Mouse (Mus musculus): ENCODE results near the gene Zfp575.
A peak's percentile ranks its signal among the peaks of the same experiment; 100 is the strongest.

The Zfp575 gene

DNA sequence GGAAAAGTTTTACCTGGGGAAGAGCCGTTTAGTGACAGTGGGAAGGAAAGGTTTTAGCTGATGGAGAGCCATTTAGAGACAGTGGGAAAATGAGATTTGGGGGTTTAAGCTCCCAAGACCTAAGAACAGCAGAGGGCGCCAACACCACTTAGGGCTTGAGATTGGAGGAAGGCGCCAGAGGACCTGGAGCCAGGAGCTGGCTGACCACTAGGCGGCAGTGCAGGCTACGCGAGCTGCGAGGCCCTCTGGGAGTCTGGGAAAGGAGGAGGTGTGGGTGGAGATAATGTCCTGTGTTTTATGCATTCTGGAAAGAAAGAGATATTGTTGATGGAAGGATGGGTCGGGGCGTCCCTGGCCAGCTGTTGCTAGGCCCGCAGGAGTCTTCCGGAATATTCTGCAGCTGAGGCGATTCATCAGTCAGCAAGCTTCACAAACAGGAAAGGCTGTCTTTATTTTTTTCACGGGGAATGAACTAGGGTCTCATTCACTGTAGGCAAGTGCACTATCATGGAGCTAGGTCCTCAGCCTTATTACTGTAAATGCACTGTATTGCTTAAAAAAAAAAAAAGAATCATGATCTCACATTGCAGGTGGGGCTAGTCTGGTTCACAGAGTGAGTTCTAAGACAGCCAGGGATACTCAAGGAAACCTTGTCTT is 13.6 kb upstream of the Zfp575 start:
- peak; percentile 99 for DNase-seq

DNA sequence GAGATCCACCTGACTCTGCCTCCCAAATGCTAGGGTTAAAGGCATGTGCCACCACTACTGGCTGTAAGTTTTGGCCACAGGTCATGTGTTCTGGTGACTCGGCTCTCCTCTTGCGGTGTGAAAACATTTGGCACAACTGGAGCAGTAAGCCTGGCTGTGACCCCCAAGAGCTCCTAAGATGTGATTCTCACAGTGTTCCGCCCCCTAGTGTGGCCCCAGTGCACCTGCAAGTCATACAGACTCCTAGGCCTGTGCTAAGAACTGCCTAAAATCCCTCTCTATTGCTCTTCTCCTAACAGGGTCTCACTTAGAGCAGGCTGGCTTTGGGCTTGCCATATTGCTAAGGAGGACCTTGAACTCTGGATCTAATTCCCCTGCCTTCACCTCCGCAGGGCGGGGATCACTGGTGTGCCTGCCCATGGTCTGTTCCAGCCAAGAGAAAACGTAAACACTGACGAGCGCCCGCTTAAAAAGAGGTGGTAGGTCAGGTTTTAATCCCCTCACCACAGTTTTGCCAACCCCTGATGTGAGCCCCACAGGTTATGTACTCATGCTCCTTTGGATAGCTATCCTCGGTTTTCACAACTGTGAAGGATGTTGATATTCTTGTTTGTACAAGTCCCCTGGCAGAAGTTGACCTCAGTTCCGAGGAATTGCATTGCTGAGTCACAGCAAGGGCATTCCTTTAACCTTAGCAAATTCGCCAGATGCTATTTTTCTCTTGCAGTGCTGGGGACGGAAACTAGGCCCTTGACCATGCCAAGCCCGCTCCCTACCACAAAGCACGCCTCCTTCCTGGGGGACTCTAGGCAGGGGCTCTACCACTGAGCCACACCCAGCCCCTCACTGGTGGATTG is 12.0 kb upstream of the Zfp575 start:
- DNase-seq = no peak

DNA sequence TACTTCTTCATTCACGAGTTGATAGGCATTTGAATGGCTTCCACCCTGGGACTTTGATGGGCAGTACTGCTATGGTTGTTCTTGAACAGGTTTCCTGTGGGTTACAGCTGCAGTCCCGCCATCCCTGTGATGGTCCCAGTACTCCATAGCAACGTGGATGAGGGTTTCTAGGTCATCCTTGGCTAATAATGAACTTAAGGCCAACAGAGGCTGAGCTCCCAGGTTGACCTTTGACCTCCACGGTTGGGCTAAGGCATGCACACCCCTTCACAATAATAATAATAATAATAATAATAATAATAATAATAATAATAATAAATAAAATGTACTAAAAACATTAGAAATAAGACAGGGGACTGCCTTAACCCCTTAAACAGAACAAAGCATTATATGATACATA is 10.7 kb upstream of the Zfp575 start:
- DNase-seq = no peak

DNA sequence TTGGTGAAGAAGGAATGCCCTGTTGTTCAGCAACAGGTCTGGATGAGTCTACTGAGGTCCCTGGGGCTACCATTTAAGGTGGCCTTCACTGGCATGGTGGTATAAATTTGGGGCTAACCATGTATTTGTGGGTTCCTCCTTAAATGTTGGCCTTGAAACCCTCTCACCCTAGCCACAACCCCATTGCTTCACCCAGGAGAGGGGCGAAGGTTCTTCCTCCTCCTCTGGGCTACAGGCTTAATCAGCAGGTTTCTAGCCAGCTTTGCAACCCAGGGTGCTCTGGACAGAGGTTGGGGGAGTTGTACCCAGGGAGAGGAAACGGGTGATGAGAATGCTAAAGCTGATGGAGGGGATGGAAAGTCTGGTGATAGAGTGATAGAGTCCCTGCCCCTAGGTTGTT is 8.0 kb upstream of the Zfp575 start:
- DNase-seq = no peak

DNA sequence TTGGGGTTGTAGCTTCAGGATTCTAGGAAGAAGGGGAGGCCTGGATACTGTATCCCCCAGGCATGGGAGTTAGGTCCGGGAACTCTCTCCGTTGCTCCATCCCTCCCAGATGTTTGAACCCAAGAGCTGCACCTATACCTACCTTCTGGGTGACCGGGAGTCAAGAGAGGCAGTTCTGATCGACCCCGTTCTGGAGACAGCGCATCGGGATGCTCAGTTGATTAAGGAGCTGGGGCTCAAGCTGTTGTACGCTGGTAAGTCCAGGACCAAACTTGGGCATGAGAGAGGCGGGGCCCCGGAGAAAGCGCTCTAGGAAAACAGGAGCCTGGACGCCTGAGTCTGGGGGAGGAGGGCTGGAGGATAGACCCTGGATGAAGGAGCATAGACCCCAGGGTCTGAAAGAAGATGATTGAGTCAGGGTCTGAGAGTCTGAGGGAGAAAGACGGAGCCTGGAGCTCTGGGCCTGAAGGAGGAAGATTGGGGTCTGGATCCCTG is 6.9 kb upstream of the Zfp575 start:
- DNase-seq = peak; percentile 32

DNA sequence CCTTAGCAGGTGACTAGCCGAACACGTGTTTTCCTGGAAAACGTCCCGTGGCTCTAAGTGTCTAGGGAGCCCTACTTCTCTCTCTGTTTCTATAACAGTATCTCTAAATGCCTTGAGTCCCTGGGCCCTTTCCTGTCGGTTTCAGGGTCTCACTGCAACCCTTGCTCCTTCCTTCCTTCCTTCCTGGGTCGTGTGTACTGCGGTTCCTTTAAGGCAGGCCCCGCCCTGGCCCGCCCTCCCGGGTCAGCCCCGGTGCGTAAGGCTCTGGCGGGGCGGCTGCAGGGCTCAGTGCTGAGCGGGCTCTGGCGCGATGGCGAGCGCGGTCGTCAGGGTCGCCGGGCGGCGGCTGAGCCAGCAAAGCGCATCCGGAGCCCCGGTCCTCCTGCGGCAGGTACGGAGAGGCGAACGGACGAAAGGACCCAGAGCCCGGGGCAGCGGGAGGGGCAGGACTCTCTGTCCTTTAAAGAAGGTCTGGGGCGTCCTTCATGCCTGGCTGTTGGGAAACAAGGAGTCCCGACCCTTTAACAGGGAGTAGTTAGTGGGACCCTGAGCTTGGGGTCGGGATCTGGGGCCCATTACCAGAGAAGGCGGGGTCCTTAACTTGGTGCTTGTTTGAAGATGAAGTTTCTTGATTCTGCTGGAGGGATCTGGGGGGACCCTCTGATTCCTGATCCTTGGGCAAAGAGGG is 6.3 kb upstream of the Zfp575 start:
- peak; percentile 87 for DNase-seq

DNA sequence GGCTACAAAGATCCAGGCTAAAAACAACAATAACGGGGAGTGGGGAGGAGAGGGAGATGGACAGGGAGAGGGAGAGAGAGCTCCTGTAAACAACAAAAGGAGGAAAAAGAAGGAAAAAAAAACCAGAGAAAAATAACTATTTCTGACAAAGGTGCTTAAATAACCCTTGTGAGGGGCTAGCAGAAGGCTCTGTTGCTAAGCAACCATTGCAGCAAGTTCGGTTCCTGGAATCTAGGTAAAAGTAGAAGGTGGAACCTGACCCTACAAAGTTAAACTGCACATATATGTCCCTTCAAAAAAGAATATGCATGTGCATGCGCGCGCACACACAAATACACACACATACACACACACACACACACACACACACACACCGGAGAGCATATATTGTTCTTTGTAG is 5.3 kb upstream of the Zfp575 start:
- no peak for DNase-seq

DNA sequence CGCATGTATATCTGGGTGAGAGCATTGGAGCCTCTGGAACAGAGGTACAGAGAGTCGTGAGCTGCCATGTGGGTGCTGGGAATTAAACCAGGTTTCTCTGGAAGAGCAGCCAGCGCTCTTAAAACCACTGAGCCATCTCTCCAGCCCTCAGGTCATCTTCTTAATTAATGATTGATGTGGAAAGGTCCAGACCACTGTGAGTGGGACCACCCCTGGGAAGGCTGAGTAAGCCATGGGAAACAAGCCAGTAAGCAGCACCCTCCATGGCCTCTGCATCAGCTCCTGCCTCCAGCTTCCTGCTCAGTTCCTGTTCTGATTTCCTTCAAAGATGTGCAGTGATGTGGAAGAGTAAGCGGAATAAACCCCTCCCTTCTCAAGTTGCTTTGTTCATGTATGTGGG is 4.7 kb upstream of the Zfp575 start:
- no peak for DNase-seq

DNA sequence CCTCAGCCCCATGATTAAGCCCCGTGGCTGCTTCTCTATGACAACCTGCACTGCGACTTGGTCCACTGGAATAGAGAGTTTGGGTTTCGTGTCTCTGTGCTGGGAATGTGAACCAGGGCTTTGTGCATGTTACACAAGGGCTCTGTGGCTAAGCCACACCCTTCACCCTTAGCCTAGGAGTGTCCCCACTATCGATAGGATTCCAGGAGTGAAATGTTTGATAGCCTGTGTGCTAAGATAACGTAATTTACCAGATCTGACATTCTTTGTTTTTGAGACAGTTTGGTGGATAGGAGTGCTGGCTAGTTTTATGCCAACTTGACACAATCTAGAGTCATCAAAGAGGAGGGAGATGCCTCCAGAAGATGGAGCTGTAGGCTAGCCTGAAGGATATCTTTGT is 4.3 kb upstream of the Zfp575 start:
- no peak for DNase-seq

DNA sequence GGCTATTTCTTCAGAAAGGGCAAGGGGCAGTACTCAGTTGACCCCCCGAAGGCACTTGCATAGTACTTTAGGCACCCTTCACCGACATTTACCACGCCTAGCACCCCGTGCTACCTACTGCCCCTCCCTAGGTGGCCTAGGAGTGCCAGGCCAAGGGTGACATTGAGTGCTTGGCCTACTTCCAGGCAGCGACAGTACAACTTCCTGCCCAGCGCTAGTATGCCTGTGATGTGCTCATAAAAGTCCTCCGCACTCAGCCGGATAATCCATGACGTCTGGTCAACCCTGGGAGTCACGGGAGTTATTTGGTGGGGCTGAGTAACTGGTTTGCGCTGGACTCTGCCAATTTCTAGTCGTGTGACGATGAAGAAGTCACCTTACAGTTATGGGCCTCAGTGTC is 895 bp upstream of the Zfp575 start:
- DNase-seq = peak; percentile 81

DNA sequence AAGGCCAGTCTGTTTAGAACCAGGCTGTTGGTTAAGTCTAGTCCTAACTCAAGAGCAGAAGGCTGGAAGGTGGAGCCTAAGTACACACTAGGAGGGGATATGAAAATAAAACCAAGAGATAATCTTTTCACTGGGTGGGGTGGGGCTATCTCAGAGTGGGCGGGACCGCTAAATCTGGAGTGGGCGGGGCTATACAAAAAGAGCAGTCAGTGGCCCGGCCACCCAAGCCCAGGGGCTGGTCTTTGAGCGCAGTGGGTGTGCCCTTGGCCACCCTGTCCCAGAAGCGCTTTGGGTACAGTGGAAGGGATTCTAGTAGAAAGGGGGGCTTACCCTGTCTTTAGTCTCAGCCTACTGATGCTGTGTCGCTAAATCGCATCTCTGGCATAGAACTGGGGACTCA is 613 bp downstream of the Zfp575 start:
- peak; percentile 58 for DNase-seq

DNA sequence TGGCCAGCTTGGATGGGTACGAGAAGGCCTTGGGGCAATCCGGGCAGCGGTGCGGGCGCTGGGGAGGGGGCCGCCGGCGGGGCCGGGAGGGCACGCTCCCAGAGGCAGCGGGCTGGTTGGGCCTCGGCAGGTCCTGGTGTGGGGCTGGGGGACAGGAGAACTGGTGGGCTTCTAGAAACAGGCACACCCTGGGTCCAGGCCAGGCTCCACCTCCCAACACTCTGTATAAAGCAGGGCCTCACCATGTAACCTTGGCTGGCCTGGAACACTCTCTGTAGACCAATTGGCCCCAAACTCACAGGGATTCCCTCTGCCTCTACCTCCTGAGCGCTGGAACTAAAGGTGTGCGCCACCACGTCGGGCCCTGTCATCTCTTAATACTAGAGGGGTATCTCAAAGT is 1.4 kb downstream of the Zfp575 start:
- DNase-seq = no peak

DNA sequence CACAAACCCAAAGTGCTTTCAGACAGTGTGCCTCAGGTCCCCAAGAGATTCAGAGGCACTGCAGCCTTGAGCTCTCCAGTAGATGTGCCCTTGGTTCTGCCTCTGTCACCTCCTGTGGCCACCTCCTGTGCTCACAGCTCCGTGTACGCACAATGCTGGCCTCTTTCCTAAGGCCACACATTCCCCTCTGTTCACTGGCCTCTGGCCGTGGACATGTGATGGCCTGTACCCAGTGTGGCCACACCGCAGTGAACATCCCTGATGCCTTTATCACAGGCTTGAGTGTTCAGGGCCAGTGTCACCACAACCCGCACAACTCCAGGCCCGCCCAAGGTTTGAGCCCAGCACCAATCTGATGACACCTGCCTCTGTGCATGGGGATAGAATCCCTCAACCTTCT is 2.6 kb downstream of the Zfp575 start:
- DNase-seq = no peak

DNA sequence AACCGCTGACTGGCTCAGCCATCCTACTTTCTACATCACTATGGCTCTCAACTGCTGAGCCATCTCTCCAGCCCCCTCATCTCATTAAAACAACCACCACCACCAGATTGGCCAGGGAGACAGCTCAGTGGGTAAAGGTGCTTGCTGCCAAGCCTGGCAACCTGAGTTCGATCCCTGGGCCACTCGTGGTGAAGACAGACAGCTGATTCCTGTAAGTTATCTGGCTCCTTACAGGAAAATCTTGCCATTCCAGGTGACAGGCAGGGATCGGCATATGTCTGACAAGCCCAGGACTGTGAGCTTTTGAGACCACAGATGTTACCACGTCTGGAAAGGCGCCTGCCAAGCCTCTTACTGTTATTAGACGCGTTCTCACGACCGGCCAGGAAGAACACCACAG is 9.6 kb downstream of the Zfp575 start:
- DNase-seq = no peak

DNA sequence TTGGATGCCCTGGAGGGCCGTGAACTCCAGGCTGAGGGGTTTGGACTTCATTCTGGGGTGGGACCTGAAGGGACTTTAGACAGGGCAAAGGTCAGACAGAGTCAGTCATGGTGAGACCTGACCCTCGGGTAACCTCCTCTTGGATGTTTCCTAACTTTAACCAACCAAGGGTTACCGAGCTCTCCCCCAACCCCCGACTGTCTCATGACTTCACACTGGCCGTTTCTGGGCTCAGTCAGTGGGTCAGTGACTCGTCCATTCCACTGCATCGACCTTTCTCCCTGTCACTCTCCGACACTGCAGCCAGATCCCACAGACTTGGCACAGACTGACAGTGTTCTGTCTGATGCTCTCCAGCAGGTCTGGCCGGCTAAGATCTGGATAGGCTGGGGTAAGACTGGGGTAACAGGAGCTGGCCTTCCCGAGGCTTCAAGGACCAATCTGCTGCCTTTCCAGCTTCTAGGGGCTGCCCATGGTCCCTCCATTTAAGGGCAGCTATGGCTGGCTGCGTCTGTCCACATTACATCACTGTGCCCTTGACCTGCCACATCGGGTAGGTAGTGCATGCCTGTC is 13.1 kb downstream of the Zfp575 start:
- peak; percentile 67 for DNase-seq

DNA sequence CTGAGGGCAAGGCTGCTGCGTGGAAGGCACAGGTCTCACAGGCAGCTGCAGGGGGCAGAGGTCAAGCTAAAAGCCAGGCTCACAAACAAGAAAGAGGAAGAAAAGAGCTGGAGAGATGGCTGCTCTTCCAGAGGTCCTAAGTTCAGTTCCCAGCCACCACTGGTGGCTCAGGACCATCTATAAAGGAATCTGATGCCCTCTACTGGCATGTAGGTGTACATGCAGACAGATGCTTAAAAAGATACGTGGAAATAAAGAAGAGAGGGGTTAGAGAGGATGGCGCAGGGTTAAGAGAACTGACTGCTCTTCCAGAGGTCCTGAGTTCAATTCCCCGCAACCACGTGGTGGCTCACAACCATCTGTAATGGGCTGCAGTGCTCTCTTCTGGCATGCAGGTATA is 15.0 kb downstream of the Zfp575 start:
- DNase-seq = no peak

DNA sequence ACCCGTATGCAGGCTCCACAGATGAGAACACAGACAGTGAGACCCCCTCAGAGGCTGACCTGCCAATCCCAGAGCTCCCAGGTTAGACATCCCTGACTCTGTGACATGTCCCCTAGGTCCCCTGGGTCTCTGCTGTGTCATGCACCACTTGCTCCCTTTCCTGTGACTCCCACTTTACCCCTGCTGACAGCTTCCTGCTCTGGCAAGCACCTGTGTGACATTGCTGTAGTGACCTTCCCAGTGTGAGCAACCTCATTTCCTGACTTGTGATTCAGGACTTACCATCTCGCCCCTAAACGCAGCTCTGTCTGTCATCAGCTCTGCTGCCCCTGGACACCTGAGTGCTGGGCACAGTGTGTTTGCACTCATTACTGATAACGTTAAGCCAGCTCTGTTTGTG is 16.4 kb downstream of the Zfp575 start:
- no peak for DNase-seq

DNA sequence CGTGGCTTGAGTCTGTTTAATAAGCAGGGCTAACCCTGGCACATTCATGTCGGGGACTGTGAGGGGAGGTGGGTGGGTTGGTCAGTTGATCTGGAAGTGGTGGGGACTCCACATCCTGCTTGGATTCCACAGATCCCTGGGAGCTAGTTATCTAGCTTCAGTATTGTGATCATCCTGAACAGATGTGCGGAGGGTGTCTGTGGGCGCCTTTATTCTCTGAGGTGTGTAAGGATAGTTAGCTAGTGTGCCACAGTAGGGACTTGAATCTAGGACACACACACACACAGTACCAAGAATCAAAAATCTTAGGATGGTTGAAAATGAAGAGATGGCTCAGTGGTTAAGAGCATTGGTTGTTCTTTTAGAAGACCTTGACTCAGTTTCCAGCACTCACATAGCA is 18.9 kb downstream of the Zfp575 start:
- no peak for DNase-seq

DNA sequence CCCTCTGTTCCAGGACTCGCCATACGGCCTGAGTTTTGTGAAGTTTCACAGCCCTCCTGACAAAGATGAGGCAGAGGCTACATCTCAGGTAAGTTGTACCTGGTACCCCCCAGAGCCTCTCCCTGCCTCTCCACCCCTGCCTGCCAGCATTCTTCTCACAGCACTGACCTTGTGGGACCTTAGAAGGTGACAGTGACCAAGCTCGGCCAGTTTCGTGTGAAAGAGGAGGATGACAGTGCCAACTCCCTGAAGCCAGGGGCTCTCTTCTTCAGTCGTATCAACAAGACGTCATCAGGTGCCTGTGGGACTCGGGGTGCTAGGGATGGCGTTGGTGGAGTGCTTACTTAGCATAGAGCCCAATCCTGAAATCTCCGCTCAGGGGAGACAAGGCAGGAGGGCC is 21.2 kb downstream of the Zfp575 start:
- DNase-seq = no peak

DNA sequence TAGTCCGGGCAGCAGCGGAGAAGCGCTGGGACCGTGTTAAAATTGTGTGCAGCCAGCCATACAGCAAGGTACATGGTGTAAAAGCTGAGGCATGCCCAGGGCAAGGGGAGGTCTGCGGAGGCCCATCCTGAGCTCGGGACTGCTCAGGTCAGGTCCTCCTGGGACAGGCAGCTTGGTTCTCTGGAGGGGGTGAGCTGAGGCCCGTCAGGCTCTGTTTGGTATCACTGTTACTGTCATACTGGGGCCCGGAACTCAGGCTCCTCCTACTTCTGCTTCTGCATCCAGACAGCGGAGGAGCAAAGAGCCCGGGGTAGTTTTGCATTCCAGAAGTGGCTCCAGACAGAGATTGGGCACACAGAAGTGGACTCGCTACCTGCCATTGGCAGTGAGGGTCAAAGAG is 21.8 kb downstream of the Zfp575 start:
- DNase-seq = no peak

DNA sequence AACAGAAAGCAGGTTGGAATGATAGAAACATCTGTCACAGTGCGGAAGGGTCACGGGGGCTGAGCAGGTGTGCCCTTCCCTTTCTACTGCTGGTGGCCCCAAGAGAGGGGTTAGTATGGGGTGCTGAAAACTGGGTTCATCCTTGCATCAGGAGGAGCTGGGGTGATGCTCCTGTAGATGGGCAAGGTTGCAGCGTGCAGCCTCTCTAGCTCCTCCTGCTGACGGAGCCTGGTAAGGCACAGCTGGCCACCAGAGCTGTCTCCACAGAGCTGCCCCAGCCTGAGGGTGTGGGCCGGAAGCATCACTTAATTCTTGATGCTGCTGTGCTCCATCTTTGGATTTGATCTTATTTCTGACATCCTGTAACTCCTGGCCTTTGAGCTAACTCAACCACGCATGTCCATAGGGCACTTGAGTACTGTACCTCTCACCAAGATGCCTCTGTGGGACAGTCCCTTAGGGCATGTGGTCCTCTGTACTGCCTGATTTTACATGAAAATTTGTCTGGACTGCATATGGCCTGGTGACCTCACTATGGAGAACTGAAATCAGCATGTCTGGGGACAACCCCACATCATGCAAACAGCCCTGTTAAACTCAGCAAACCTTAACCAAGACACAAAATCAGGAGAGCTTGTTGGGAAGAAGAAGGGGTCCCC is 22.7 kb downstream of the Zfp575 start:
- peak; percentile 85 for DNase-seq

DNA sequence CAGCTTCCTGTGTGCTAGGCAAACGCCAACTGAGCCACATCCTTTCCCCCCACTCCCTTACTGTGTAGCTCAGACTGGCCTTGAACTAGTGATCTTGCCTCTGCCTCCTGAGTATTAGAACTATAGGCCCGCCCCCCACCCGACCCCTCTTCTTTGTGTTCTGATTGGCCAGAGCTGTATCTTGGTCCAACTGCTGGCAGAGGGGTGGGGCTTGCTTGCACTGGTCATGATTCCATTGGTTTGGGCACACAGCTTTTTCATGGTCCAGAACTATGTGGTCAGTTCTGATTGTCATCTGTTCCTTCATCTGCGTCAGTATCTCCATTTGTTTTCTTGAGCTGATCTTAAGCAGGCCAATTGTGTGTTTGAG is 23.6 kb downstream of the Zfp575 start:
- DNase-seq = no peak

Data from kidney, postnatal 10 days (tissue).